Comparison of ENCODE assay signal across 17 mouse cellular contexts in the genomic region with DNA sequence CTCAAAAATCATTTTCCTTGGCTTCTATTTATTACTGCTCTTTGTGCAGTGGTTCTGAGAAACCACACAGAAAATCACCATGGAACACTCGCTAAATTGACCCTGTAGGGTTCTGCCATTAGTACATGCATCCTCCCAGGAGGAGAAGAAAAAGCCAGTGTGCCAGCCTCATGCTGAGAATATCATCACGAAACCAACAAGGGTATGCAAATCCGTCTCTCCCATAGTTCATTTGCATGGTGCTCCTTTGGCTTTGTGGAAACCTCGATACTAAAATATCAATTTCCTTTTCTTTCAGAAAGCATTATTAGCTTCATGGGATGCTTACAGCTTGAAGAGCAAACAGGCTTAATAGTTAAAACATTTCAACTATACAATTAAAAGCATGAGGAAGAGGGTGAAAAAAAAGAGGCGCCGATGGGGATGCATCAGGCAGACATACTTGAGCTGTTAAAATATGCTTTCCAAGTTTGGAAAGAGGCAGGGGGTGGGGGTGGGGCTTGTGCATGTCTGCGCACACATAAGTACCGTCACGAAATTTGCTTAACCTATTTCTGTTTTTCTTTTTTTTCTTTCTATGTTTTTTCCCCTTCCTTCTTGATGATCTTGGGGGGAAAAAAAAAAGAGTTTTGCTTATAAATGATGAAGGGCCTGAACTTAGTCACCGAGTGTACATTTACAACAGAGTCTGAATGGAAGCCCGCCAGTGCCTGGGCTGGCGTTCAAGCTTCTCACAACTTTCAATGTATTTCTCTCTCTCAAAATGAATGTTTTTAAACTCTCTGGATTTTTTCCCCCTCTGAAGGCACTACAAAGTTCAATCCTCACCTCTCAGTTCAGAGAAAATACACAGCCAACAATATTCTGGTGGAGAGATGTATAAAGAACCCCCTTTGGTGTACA.
A peak's percentile ranks its signal among the peaks of the same experiment; 100 is the strongest.
DNase-seq lines count a peak whose midpoint lies in the region; ATAC-seq and TF ChIP-seq lines count a peak whose summit lies in the region.
"Had no signal": no experiment of that assay in that cellular context is flagged by ENCODE, and none has a peak within 500 bp of the region (broad histone marks: within the 10 kb centered on the region; RNA-seq: fewer than 3 reads in every experiment).

No protein-coding gene starts in this region.

- TF ChIP-seq CTCF in midbrain, postnatal 0 days (IDR thresholded peaks at IDR 0.05) = no peak

- no peaks in the 10 kb centered on the region for H3K9me3 ChIP-seq in forebrain, embryonic 14.5 days (replicated peaks; ENCODE audit: control insufficient read depth, low read length)
- H3K9me3 ChIP-seq in forebrain, embryonic 12.5 days = no peaks in the 10 kb centered on the region
- H3K9me3 ChIP-seq in intestine, embryonic 16.5 days (ENCODE audit: control insufficient read depth, low read length) = no peaks in the 10 kb centered on the region
- H3K9me3 ChIP-seq in intestine, embryonic 15.5 days = no peaks in the 10 kb centered on the region
- no peaks in the 10 kb centered on the region for H3K9me3 ChIP-seq in midbrain, postnatal 0 days (ENCODE audit: low read length)
- no peaks in the 10 kb centered on the region for H3K9me3 ChIP-seq in midbrain, embryonic 13.5 days
- no peaks in the 10 kb centered on the region for H3K9me3 ChIP-seq in hindbrain, embryonic 16.5 days (ENCODE audit: control insufficient read depth, low read length)
- H3K9me3 ChIP-seq: neural tube, embryonic 12.5 days had no signal

- H3K36me3 ChIP-seq in forebrain, embryonic 14.5 days (ENCODE audit: control insufficient read depth, insufficient read depth, low read length) = no peaks in the 10 kb centered on the region
- no peaks in the 10 kb centered on the region for H3K36me3 ChIP-seq in forebrain, embryonic 12.5 days (replicated peaks)
- no peaks in the 10 kb centered on the region for H3K36me3 ChIP-seq in intestine, embryonic 16.5 days (ENCODE audit: control insufficient read depth, insufficient read depth, low read length)
- H3K36me3 ChIP-seq in intestine, embryonic 15.5 days = no peaks in the 10 kb centered on the region
- no peaks in the 10 kb centered on the region for H3K36me3 ChIP-seq in midbrain, postnatal 0 days (ENCODE audit: insufficient read depth, low read length)
- H3K36me3 ChIP-seq in midbrain, embryonic 13.5 days = no peaks in the 10 kb centered on the region
- H3K36me3 ChIP-seq in hindbrain, embryonic 16.5 days (ENCODE audit: control insufficient read depth, insufficient read depth, low read length) = no peaks in the 10 kb centered on the region
- H3K36me3 ChIP-seq: neural tube, embryonic 12.5 days had no signal

- H3K27me3 ChIP-seq in forebrain, embryonic 14.5 days (replicated peaks; ENCODE audit: control insufficient read depth, insufficient read depth, low read length) = no peaks in the 10 kb centered on the region
- no peaks in the 10 kb centered on the region for H3K27me3 ChIP-seq in forebrain, embryonic 12.5 days
- H3K27me3 ChIP-seq in intestine, embryonic 16.5 days (replicated peaks; ENCODE audit: control insufficient read depth, insufficient read depth, low read length) = no peaks in the 10 kb centered on the region
- H3K27me3 ChIP-seq in intestine, embryonic 15.5 days (replicated peaks) = no peaks in the 10 kb centered on the region
- H3K27me3 ChIP-seq in midbrain, postnatal 0 days (ENCODE audit: insufficient read depth, low read length) = no peaks in the 10 kb centered on the region
- H3K27me3 ChIP-seq in midbrain, embryonic 13.5 days = no peaks in the 10 kb centered on the region
- no peaks in the 10 kb centered on the region for H3K27me3 ChIP-seq in hindbrain, embryonic 16.5 days (replicated peaks; ENCODE audit: control insufficient read depth, insufficient read depth, low read length)
- H3K27me3 ChIP-seq: neural tube, embryonic 12.5 days had no signal

- H3K27ac ChIP-seq in forebrain, embryonic 14.5 days (ENCODE audit: low read depth, low read length) = no peak overlapping the region
- H3K27ac ChIP-seq in forebrain, embryonic 12.5 days = no peak overlapping the region
- H3K27ac ChIP-seq in intestine, embryonic 16.5 days (ENCODE audit: low read length) = peak overlapping the region; percentile 14; the same call in 1 of the 2 replicates
- no peak overlapping the region for H3K27ac ChIP-seq in intestine, embryonic 15.5 days
- H3K27ac ChIP-seq in midbrain, postnatal 0 days (ENCODE audit: low read depth, low read length) = no peak overlapping the region
- no peak overlapping the region for H3K27ac ChIP-seq in midbrain, embryonic 13.5 days
- H3K27ac ChIP-seq in hindbrain, embryonic 16.5 days (ENCODE audit: low read depth, low read length) = 0 out of 2 replicates have a peak overlapping the region, but pooled peaks have one; percentile 25
- H3K27ac ChIP-seq: neural tube, embryonic 12.5 days had no signal

- WGBS in forebrain, embryonic 14.5 days = 58% methylated on average over 12 of the region's 12 CpGs
- 76% methylated on average over 12 of the region's 12 CpGs for WGBS in forebrain, embryonic 12.5 days
- 68% methylated on average over 12 of the region's 12 CpGs for WGBS in intestine, embryonic 16.5 days
- 66% methylated on average over 12 of the region's 12 CpGs for WGBS in intestine, embryonic 15.5 days
- WGBS in midbrain, postnatal 0 days = 56% methylated on average over 12 of the region's 12 CpGs
- 76% methylated on average over 12 of the region's 12 CpGs for WGBS in midbrain, embryonic 13.5 days
- 49% methylated on average over 12 of the region's 12 CpGs for WGBS in hindbrain, embryonic 16.5 days

- DNase-seq in forebrain, embryonic 14.5 days (ENCODE audit: low spot score) = peak; percentile 24
- DNase-seq in midbrain, postnatal 0 days (ENCODE audit: low spot score) = peak; percentile 18
- DNase-seq in cerebellum, adult 11 months = no peak
- DNase-seq: adrenal gland, postnatal 36 days; cerebellum, postnatal 25 days; gastrocnemius, postnatal 25 days; kidney, adult 11 months; kidney, postnatal 14 days; spleen, adult 18-20 months had no signal

- H3K4me2 ChIP-seq in forebrain, embryonic 14.5 days (ENCODE audit: low read length) = no peak overlapping the region
- no peak overlapping the region for H3K4me2 ChIP-seq in forebrain, embryonic 12.5 days
- H3K4me2 ChIP-seq in intestine, embryonic 16.5 days (ENCODE audit: low read depth, low read length) = no peak overlapping the region
- H3K4me2 ChIP-seq in intestine, embryonic 15.5 days (replicated peaks) = no peak overlapping the region
- H3K4me2 ChIP-seq in midbrain, postnatal 0 days (ENCODE audit: low read depth, low read length, poor library complexity, severe bottlenecking) = no peak overlapping the region
- no peak overlapping the region for H3K4me2 ChIP-seq in midbrain, embryonic 13.5 days (replicated peaks)
- no peak overlapping the region for H3K4me2 ChIP-seq in hindbrain, embryonic 16.5 days (ENCODE audit: low read length)
- H3K4me2 ChIP-seq: neural tube, embryonic 12.5 days had no signal

- peaks cover 11% of the 10 kb centered on the region for H3K4me1 ChIP-seq in forebrain, embryonic 14.5 days (ENCODE audit: control insufficient read depth, insufficient read depth, low read length)
- peaks cover 12% of the 10 kb centered on the region; the same call in 1 of the 2 replicates for H3K4me1 ChIP-seq in forebrain, embryonic 12.5 days
- no peaks in the 10 kb centered on the region for H3K4me1 ChIP-seq in intestine, embryonic 16.5 days (ENCODE audit: control insufficient read depth, insufficient read depth, low read length)
- H3K4me1 ChIP-seq in intestine, embryonic 15.5 days (replicated peaks) = no peaks in the 10 kb centered on the region
- 0 out of 2 replicates have a peak, but pooled peaks cover 6% of the 10 kb centered on the region for H3K4me1 ChIP-seq in midbrain, postnatal 0 days (ENCODE audit: insufficient read depth, low read length)
- H3K4me1 ChIP-seq in midbrain, embryonic 13.5 days (replicated peaks) = peaks cover 22% of the 10 kb centered on the region
- H3K4me1 ChIP-seq in hindbrain, embryonic 16.5 days (ENCODE audit: control insufficient read depth, insufficient read depth, low read depth, low read length) = peaks cover 3% of the 10 kb centered on the region
- H3K4me1 ChIP-seq: neural tube, embryonic 12.5 days had no signal

- H3K9ac ChIP-seq in forebrain, embryonic 14.5 days (ENCODE audit: low read length) = no peak overlapping the region
- no peak overlapping the region for H3K9ac ChIP-seq in forebrain, embryonic 12.5 days
- no peak overlapping the region for H3K9ac ChIP-seq in intestine, embryonic 16.5 days (ENCODE audit: low read depth, low read length)
- H3K9ac ChIP-seq in intestine, embryonic 15.5 days = no peak overlapping the region
- H3K9ac ChIP-seq in midbrain, postnatal 0 days (replicated peaks; ENCODE audit: low read length, poor library complexity, severe bottlenecking) = peak overlapping the region; percentile 8; the same call in 1 of the 2 replicates
- no peak overlapping the region for H3K9ac ChIP-seq in midbrain, embryonic 13.5 days (replicated peaks)
- no peak overlapping the region for H3K9ac ChIP-seq in hindbrain, embryonic 16.5 days (ENCODE audit: low read depth, low read length)
- H3K9ac ChIP-seq: neural tube, embryonic 12.5 days had no signal

- ATAC-seq in forebrain, embryonic 14.5 days = no peak
- ATAC-seq in forebrain, embryonic 12.5 days (ENCODE audit: low FRiP score) = no peak
- ATAC-seq in intestine, embryonic 16.5 days = no peak
- ATAC-seq in intestine, embryonic 15.5 days = no peak
- ATAC-seq in midbrain, postnatal 0 days (ENCODE audit: low FRiP score) = no peak
- no peak for ATAC-seq in midbrain, embryonic 13.5 days
- ATAC-seq in hindbrain, embryonic 16.5 days = no peak
- ATAC-seq: activated CD4-positive, CD25-positive, alpha-beta regulatory T cell, adult 4 months; midbrain, embryonic 16.5 days had no signal

- H3K4me3 ChIP-seq in forebrain, embryonic 14.5 days (ENCODE audit: low read depth, low read length) = no peak overlapping the region
- H3K4me3 ChIP-seq in forebrain, embryonic 12.5 days (replicated peaks) = no peak overlapping the region
- H3K4me3 ChIP-seq in intestine, embryonic 16.5 days (ENCODE audit: low read length) = no peak overlapping the region
- no peak overlapping the region for H3K4me3 ChIP-seq in intestine, embryonic 15.5 days (replicated peaks)
- no peak overlapping the region for H3K4me3 ChIP-seq in midbrain, postnatal 0 days (ENCODE audit: low read depth, low read length)
- no peak overlapping the region for H3K4me3 ChIP-seq in midbrain, embryonic 13.5 days (replicated peaks)
- no peak overlapping the region for H3K4me3 ChIP-seq in hindbrain, embryonic 16.5 days (ENCODE audit: low read length)
- H3K4me3 ChIP-seq: neural tube, embryonic 12.5 days had no signal

Comparison
In these comparisons a context has a peak if more than half of its experiments do, and no peak if none do; other contexts are left out.
1. H3K27ac ChIP-seq: peak in intestine, embryonic 16.5 days (single experiment) and hindbrain, embryonic 16.5 days (single experiment); none in forebrain, embryonic 14.5 days (single experiment), forebrain, embryonic 12.5 days (single experiment), intestine, embryonic 15.5 days (single experiment), midbrain, postnatal 0 days (single experiment) and midbrain, embryonic 13.5 days (single experiment).